Mouse (Mus musculus) induced T-regulatory cell, adult 2 months (primary cell): ENCODE measurements around the gene Pm20d1.

Source experiments
- DNase-seq: peaks from one replicate; pipeline ENCODE4 v3.0.0-alpha.2; 2012; ENCODE audit warnings: low read depth

The Pm20d1 gene

DNA sequence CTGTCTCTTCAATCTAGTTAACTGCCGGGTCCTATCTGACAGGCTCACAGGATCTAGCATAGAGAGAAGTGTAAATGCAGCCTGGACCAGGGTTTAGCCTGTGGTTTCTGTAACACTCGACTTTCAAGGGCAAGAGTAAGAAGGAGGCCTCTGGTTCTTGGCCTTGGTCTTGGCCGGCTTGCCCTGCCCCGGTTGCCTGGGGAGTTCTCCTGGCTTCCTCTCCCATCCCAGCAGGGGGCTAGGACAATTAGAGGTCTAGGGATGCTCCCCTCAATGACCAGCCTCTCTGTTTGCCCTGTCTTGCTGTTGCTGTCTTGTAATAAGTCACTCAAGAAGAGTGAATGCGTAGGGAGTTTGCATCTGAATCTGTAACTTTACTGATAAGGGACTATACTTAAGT is 32.1 kb downstream of the Pm20d1 start:
- no peak for DNase-seq

DNA sequence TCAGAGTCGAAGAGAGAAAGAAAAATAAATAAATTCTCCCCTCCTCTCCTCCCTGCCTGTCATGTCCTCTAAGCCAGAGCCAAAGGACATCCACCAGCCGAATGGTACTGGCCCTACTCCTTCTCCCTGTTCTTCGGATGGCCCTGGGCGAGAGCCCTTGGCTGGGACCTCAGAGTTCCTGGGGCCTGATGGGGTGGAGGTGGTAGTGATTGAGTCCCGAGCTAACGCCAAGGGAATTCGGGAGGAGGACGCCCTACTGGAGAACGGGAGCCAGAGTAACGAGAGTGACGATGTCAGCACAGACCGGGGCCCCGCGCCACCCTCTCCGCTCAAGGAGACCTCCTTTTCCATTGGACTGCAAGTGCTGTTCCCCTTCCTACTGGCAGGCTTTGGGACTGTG is 33.4 kb downstream of the Pm20d1 start:
- DNase-seq = no peak

DNA sequence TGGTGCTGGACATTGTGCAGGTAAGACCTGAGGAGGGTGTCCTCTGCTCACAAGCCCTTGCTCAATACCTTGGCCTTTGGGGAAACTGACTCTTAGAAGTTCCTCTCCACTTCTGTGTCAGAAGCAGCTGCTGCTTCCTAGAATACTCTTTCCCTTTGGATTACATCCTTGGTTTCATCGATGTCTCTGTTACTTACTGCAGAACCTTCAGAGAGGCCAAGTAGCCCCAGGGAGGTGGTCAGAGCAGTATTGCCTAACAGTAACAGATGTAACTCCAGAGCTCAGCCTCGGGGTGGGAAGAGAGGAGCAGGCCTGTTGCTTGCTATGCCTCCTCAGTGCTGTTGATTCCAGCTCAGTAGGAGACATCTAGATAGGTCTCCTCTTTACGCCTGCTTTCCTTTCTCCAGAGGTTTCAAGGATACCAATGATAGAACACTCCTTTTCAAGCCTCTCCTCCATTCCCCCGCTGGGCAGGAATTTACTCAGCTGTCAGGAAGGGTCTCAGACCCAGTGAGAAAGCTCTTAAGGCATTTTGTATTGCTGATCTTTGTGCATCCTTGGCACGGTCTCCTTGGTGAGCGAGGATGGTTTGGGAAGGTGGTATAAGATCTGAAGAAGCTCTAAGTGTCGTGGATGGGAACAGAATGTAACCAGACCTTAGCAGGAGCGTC is 33.9 kb downstream of the Pm20d1 start:
- no peak for DNase-seq

DNA sequence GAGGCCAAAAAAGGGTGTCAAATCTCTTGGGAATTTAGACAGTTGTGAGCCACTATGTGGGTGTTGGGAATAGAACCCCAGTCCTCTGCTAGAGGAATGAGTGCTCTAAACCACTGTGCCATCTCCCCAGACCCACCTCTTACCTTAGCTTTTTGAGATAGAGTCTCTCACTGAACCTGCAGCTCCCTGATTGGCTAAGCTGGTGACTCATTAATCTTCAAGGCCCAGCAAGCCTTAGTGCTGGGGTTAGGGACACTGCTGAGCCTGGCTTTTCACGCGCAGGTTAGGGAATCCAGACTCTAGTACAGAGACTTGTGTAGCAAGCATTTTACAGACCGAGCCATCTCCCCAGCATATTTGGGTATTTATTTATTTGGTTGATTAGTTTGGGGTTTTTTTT is 39.9 kb downstream of the Pm20d1 start:
- peak; percentile 35 for DNase-seq

DNA sequence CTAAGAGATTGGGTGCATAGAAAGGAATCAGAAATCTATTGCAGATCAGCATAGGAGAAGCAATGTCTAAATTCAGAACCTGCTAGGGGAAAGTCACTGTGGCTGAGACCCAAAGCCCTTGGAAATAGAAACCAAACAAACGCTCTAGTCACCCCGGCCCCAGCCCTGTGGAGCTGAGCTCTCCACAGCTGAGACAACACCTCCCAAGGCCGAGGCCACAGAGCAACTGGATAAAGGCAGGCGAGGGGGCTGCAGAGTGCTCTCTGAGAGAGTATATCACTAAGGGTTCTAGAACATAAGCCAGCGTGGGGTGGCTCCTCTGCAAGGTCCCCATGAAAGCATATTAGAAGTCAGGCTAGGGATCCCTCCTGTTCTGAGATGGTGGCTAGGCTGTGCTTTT is 41.4 kb downstream of the Pm20d1 start:
- no peak for DNase-seq

DNA sequence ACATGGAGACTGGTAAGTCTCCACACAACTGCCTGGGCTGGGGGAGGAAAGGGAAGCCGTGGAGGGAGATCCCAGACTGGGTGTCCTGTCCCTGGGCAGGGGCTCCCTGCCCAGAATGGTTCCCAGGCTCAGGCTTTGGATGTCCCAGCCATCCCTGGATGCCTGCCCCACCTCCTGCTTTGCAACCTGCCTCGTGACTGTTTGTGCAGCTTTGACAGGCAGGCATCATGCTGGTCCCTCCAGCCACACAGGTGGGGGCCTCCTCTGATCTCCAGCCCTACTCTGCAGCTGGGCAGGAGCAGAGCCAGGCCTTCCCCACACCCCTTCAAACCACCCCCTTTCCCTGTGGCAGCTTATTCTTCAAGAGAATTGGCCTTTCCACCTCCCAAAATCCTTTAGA is 42.1 kb downstream of the Pm20d1 start:
- no peak for DNase-seq

DNA sequence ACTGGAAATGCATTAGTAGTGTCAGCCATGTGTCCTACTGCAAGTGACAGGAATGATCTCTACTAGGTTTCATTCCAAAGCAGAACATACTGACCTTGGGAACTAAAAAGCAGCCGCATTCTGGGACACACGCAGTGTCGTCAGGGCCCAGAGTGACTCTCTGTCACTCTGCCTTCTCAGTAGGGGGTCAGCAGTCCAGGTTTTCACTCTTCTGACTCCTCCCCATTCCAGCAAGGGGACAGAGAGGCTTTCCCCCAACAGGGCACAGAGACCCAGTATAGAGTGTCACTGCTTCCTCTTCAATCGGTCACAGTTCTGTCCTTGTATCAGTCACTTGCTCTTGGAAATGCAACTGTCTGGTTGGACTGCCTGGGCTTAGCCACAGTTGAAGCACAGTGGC is 45.0 kb downstream of the Pm20d1 start:
- DNase-seq = no peak

DNA sequence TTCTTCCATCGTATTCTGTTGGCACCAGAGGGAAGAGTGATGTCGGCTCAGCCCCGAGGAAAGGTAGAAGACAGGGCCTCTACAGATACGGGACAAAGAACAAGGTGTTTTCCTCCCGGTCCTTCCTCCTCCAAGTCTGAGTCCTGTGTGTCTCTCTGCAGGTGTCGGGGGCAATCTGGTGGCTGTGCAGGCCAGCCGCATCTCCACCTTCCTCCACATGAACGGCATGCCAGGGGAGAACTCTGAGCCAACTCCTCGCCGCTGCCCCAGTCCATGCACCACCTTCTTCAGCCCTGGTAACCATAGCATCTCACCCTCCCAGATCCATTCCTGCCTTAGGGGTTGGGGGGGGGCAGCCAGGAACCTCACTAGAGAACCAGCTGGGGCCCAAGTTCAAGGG is 46.6 kb downstream of the Pm20d1 start:
- DNase-seq = no peak

DNA sequence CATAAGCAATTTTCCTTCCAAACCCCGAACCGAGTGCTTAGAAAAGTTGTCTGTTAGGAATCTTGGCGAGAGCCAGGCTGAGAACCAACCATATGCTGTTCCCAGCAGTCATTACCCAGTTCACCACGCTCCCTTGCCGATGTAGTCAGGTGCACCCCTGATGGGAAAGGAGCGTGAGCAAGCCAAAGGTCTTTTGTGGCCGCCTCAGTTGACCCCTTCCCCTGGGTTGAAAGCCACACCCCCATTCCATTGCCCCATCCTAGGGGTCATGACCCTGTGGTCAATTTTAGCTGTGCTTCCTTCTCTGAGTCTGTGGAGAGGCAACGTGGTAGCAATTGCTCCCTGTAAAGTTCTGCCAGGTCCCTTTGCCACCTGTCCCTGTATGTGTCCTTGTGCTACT is 47.7 kb downstream of the Pm20d1 start:
- no peak for DNase-seq

DNA sequence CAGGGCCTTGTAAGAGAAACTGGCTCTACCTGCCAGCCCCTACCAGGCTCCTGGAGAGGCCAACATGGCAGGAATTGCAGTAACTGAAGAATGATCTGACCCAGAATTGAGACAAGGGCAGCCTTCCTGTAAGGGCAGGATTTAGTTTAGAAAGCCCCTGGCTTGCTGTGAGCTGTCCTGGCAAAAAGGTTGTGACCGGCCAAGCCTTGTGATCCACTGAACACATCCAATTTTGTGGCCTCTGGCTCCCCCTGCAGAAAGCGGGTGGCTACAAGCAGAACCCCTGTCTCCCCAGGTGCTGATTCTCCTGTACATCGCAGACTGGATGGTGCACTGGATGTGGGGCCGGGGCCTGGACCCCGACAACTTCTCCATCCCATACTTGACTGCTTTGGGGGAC is 49.1 kb downstream of the Pm20d1 start:
- DNase-seq = peak; percentile 57

DNA sequence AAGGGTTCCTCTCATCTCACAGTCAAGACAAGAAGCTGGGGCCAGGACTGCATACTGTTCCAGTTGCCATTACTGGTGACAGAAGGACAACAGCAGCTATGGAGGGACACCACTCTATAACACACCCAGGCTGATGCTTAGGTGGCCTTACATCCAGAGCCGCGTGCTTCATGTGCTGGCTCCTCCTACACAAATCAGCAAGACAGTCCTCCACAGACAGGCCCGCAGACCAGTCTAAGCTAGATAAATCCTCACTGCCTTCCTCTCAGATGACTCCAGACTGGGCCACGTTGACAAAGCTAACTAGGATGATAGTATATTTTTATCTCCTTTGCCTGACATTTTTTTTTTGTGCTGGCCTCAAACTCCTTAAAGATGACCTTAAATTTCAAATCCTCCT is 64.6 kb downstream of the Pm20d1 start:
- no peak for DNase-seq

DNA sequence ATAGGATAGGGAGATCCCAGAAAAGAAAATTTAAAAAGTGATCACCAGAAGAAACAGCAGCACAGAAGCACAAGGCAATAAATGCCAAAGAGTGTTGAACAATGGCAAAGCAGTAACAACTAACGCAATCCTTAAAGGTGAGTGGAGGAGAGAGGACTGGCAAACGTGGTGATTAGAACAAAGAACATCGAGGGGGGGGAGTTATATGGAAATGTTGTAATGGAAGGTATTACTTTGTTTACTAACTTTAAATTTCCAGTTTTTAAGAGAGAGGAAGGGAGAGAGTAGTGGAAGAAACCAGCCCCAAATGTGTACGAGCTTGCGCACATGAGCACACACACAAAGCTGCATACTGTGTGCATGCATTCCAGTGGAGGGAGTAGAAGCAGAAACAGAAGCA is 68.4 kb downstream of the Pm20d1 start:
- no peak for DNase-seq

DNA sequence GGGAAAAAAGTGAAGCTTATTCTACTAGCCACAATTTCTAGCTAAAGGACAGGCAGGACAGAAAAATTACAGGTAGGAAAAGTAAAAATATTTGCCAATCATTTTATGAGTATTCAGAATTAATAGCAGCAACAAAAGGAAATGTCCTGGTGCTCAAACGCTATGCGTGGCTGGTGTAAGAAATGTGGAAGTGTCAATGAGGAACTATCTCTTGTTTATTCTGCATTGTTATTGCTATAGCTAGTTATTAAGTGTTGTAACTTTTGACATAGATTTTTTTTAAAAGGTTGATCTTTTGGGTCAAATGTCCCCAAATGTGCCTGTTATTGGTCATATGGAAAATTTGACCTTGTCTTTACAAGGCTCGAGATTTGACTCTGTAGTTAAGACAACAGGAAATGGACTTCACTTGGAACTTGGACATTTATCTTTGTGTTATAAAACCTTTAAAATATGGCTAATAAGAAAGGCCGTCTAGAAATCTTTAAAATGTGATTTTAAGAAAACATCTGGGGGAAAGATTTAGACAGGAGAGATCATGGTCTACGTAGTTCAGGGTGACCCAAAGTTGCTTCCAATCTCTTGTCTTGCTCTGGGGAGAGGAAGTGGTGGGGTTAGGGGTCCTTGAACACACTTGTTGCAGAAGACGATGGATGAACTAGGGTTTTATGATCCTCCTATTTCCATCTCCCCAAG is 69.3 kb downstream of the Pm20d1 start:
- DNase-seq = no peak

DNA sequence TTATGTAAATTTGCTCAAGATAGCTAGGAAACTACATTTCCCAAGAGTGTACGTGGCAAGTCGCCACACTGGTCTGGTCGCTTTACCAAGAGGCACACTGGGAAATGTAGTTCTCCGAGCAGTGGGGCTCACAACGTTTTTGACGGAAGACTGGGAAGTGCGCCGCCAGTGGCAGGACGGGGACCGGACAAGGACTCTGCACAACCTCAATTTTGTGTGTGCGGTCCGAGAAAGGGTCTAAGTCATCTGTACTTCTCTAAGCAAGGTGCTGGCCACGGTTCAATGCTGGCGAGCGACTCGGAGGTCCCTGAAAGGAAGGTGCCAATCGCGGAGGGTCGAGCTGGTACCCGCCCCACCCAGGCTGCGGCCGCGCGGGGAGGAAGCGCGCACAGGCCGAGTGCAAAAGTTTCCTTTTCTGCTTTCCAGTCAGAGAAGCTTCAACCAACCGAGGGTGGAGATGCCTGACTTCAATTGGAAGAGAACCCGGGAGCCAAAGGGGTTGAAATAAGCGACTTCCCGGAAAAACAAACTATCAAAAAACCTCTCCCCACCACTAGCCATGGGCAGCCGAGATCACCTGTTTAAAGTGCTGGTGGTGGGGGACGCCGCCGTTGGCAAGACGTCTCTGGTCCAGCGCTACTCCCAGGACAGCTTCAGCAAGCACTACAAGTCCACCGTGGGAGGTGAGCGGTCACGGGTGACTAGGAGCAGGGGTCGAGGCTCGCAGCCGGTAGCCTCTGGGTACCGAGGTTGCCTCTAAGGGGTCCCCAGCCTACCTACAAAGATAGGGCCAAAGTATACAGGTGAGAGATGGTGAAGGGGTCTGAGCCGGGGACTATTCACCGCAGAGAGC is 70.1 kb downstream of the Pm20d1 start, which contains the start of gene Rab29:
Gene Rab29, plus strand, starts transcription at position 132 of the 853 bp plus-strand sequence.
- peak; percentile 96 for DNase-seq

DNA sequence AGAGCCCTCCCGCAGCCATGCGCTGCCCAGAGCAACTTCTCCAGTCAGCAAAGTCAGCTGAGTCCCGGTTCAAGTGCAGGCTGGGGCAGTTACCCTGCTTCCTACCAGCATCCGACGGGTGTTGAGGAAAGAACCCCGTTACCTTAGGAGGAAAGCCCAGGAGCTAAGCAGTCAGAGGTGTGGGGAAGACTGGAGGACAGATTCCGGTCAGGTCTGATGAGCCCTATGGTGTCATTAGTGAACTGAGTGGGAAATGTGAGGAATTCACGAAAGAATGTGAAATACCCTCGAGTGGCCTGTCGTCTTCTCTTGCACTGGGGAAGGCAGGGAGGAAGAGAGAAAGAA is 70.7 kb downstream of the Pm20d1 start:
- DNase-seq = no peak

DNA sequence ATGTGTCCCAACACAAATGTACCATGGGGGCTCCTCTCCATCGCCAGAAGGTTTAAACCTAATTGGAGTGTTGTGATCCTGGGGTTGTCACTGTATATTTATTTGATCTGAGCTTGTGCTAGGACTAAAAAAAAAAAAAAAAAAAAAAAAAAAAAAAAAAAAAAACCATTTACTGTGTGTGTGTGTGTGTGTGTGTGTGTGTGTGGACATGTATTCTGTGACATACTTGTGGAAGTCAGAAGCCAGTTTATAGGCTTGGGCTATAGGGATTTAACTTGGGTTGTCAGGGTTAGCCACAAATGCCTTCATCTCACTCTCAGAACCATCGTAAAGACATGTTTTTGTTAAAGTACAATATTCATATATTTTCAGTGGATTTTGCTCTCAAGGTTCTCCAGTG is 72.4 kb downstream of the Pm20d1 start:
- DNase-seq = no peak
